Mouse (Mus musculus): ENCODE measurements around the gene Rap1gap. TPM values are rescaled to one million over a fixed set of nuclear protein-coding genes. Genes with fewer than 3 reads are reported as not detected.

Gene Rap1gap
- polyA plus RNA-seq, 1 experiment from 2014 or later: 10.3 TPM

GRCm38 (mm10) chr4:137726739-137727505 is 62.4 kb downstream of the Rap1gap start:
- 82% methylated on average over 18 of the region's 18 CpGs for WGBS

GRCm38 (mm10) chr4:137727506-137728187 is 63.1 kb downstream of the Rap1gap start:
- Histone ChIP-seq H3K27me3 (ENCODE audit: control insufficient read depth, insufficient read depth, low read length) (peaks cover 29% of the 10 kb centered on the region), H3K9ac (ENCODE audit: low read depth, low read length) (no peak overlapping the region), H3K9me3 (ENCODE audit: control insufficient read depth, low read length) (no peaks in the 10 kb centered on the region), H3K27ac (ENCODE audit: low read depth, low read length) (no peak overlapping the region), H3K36me3 (ENCODE audit: control insufficient read depth, insufficient read depth, low read length) (no peaks in the 10 kb centered on the region), H3K4me1 (ENCODE audit: control insufficient read depth, insufficient read depth, low read length) (peaks cover 13% of the 10 kb centered on the region; the same call in 1 of the 2 replicates), H3K4me2 (replicated peaks; ENCODE audit: low read depth, low read length) (0 out of 2 replicates have a peak overlapping the region, but pooled peaks have one; percentile 2), H3K4me3 (ENCODE audit: low read length) (no peak overlapping the region)
- WGBS: 4% methylated on average over 15 of the region's 18 CpGs
- ATAC-seq (ENCODE audit: low FRiP score, low TSS enrichment): no peak

More at GRCm38 (mm10) chr4:137726739-137727505, 62.4 kb downstream of the Rap1gap start:
- Histone ChIP-seq H3K27me3 (ENCODE audit: control insufficient read depth, insufficient read depth, low read length) (peaks cover 29% of the 10 kb centered on the region), H3K36me3 (ENCODE audit: control insufficient read depth, insufficient read depth, low read length) (no peaks in the 10 kb centered on the region), H3K4me2 (replicated peaks; ENCODE audit: low read depth, low read length) (no peak overlapping the region), H3K9me3 (ENCODE audit: control insufficient read depth, low read length) (no peaks in the 10 kb centered on the region), H3K4me1 (ENCODE audit: control insufficient read depth, insufficient read depth, low read length) (peaks cover 13% of the 10 kb centered on the region; the same call in 1 of the 2 replicates), H3K9ac (ENCODE audit: low read depth, low read length) (no peak overlapping the region), H3K27ac (ENCODE audit: low read depth, low read length) (no peak overlapping the region), H3K4me3 (ENCODE audit: low read length) (no peak overlapping the region)
- ATAC-seq (ENCODE audit: low FRiP score, low TSS enrichment): no peak

GRCm38 (mm10) chr4:137728399-137729154 is 64.1 kb downstream of the Rap1gap start:
- 0 out of 2 replicates have a peak, but pooled peaks have one; percentile 41 for ATAC-seq (ENCODE audit: low FRiP score, low TSS enrichment)
- Histone ChIP-seq H3K4me2 (replicated peaks; ENCODE audit: low read depth, low read length) (peak overlapping the region; percentile 51), H3K27ac (ENCODE audit: low read depth, low read length) (no peak overlapping the region), H3K27me3 (ENCODE audit: control insufficient read depth, insufficient read depth, low read length) (peaks cover 25% of the 10 kb centered on the region), H3K36me3 (ENCODE audit: control insufficient read depth, insufficient read depth, low read length) (no peaks in the 10 kb centered on the region), H3K4me1 (ENCODE audit: control insufficient read depth, insufficient read depth, low read length) (peaks cover 13% of the 10 kb centered on the region; the same call in 1 of the 2 replicates), H3K9ac (ENCODE audit: low read depth, low read length) (0 out of 2 replicates have a peak overlapping the region, but pooled peaks have one; percentile 12), H3K4me3 (ENCODE audit: low read length) (peak overlapping the region; percentile 32), H3K9me3 (ENCODE audit: control insufficient read depth, low read length) (no peaks in the 10 kb centered on the region)
- 8% methylated on average over 17 of the region's 17 CpGs for WGBS

GRCm38 (mm10) chr4:137729155-137729855 is 64.8 kb downstream of the Rap1gap start:
- Histone ChIP-seq H3K4me2 (replicated peaks; ENCODE audit: low read depth, low read length) (peak overlapping the region; percentile 51), H3K4me3 (ENCODE audit: low read length) (peak overlapping the region; percentile 32), H3K36me3 (ENCODE audit: control insufficient read depth, insufficient read depth, low read length) (no peaks in the 10 kb centered on the region), H3K9me3 (ENCODE audit: control insufficient read depth, low read length) (no peaks in the 10 kb centered on the region), H3K27ac (ENCODE audit: low read depth, low read length) (no peak overlapping the region), H3K27me3 (ENCODE audit: control insufficient read depth, insufficient read depth, low read length) (peaks cover 25% of the 10 kb centered on the region), H3K9ac (ENCODE audit: low read depth, low read length) (0 out of 2 replicates have a peak overlapping the region, but pooled peaks have one; percentile 12), H3K4me1 (ENCODE audit: control insufficient read depth, insufficient read depth, low read length) (peaks cover 13% of the 10 kb centered on the region; the same call in 1 of the 2 replicates)
- 20% methylated on average over 24 of the region's 24 CpGs for WGBS
- ATAC-seq (ENCODE audit: low FRiP score, low TSS enrichment): 0 out of 2 replicates have a peak, but pooled peaks have one; percentile 14

GRCm38 (mm10) chr4:137730134-137730533 is 65.6 kb downstream of the Rap1gap start:
- Histone ChIP-seq H3K4me2 (replicated peaks; ENCODE audit: low read depth, low read length) (no peak overlapping the region), H3K9me3 (ENCODE audit: control insufficient read depth, low read length) (no peaks in the 10 kb centered on the region), H3K4me1 (ENCODE audit: control insufficient read depth, insufficient read depth, low read length) (peaks cover 13% of the 10 kb centered on the region; the same call in 1 of the 2 replicates), H3K4me3 (ENCODE audit: low read length) (no peak overlapping the region), H3K9ac (ENCODE audit: low read depth, low read length) (no peak overlapping the region), H3K27ac (ENCODE audit: low read depth, low read length) (no peak overlapping the region), H3K27me3 (ENCODE audit: control insufficient read depth, insufficient read depth, low read length) (peaks cover 25% of the 10 kb centered on the region), H3K36me3 (ENCODE audit: control insufficient read depth, insufficient read depth, low read length) (no peaks in the 10 kb centered on the region)
- 25% methylated on average over 3 of the region's 3 CpGs for WGBS
- ATAC-seq (ENCODE audit: low FRiP score, low TSS enrichment): peak; percentile 57

GRCm38 (mm10) chr4:137730757-137731156 is 66.2 kb downstream of the Rap1gap start:
- 79% methylated on average over 8 of the region's 8 CpGs for WGBS
- Histone ChIP-seq H3K4me1 (ENCODE audit: control insufficient read depth, insufficient read depth, low read length) (peaks cover 13% of the 10 kb centered on the region; the same call in 1 of the 2 replicates), H3K9ac (ENCODE audit: low read depth, low read length) (no peak overlapping the region), H3K36me3 (ENCODE audit: control insufficient read depth, insufficient read depth, low read length) (no peaks in the 10 kb centered on the region), H3K27me3 (ENCODE audit: control insufficient read depth, insufficient read depth, low read length) (peaks cover 25% of the 10 kb centered on the region), H3K9me3 (ENCODE audit: control insufficient read depth, low read length) (no peaks in the 10 kb centered on the region), H3K4me2 (replicated peaks; ENCODE audit: low read depth, low read length) (no peak overlapping the region), H3K27ac (ENCODE audit: low read depth, low read length) (no peak overlapping the region), H3K4me3 (ENCODE audit: low read length) (no peak overlapping the region)
- no peak for ATAC-seq (ENCODE audit: low FRiP score, low TSS enrichment)

GRCm38 (mm10) chr4:137731891-137732290 is 67.4 kb downstream of the Rap1gap start:
- 63% methylated on average over 10 of the region's 10 CpGs for WGBS
- no peak overlapping the region for H3K4me2 ChIP-seq (replicated peaks; ENCODE audit: low read depth, low read length)
- no peak for ATAC-seq (ENCODE audit: low FRiP score, low TSS enrichment)
- peaks cover 25% of the 10 kb centered on the region for H3K27me3 ChIP-seq (ENCODE audit: control insufficient read depth, insufficient read depth, low read length)
- peaks cover 13% of the 10 kb centered on the region; the same call in 1 of the 2 replicates for H3K4me1 ChIP-seq (ENCODE audit: control insufficient read depth, insufficient read depth, low read length)
- H3K9ac ChIP-seq (ENCODE audit: low read depth, low read length): no peak overlapping the region
- no peaks in the 10 kb centered on the region for H3K9me3 ChIP-seq (ENCODE audit: control insufficient read depth, low read length)
- H3K4me3 ChIP-seq (ENCODE audit: low read length): no peak overlapping the region
- H3K27ac ChIP-seq (ENCODE audit: low read depth, low read length): no peak overlapping the region
- no peaks in the 10 kb centered on the region for H3K36me3 ChIP-seq (ENCODE audit: control insufficient read depth, insufficient read depth, low read length)

- peaks cover 25% of the 10 kb centered on the region for H3K27me3 ChIP-seq (ENCODE audit: control insufficient read depth, insufficient read depth, low read length)
- H3K4me2 ChIP-seq (replicated peaks; ENCODE audit: low read depth, low read length): no peak overlapping the region
- H3K27ac ChIP-seq (ENCODE audit: low read depth, low read length): no peak overlapping the region
- H3K9me3 ChIP-seq (ENCODE audit: control insufficient read depth, low read length): no peaks in the 10 kb centered on the region
- H3K4me1 ChIP-seq (ENCODE audit: control insufficient read depth, insufficient read depth, low read length): peaks cover 13% of the 10 kb centered on the region; the same call in 1 of the 2 replicates
- H3K36me3 ChIP-seq (ENCODE audit: control insufficient read depth, insufficient read depth, low read length): no peaks in the 10 kb centered on the region
- ATAC-seq (ENCODE audit: low FRiP score, low TSS enrichment): no peak
- no peak overlapping the region for H3K9ac ChIP-seq (ENCODE audit: low read depth, low read length)
- H3K4me3 ChIP-seq (ENCODE audit: low read length): no peak overlapping the region
- 80% methylated on average over 3 of the region's 3 CpGs for WGBS
Measured at GRCm38 (mm10) chr4:137732361-137732760, 67.8 kb downstream of the Rap1gap start.
